Mouse (Mus musculus) embryonic fibroblast, embryonic 13.5 days (primary cell): ENCODE results near the gene Patl1. TPM values are rescaled to one million over a fixed set of nuclear protein-coding genes. Genes with fewer than 3 reads are reported as not detected.
"Not testable (repeated sequence)": the region's sequence is repeated elsewhere in the genome, so short reads cannot be mapped to it uniquely, and the experiment has no call there.

Source experiments
- H3K27ac ChIP-seq: 2 replicates; pipeline ENCODE4 v1.5.1; 2012; ENCODE audit warnings: low read length, control low read depth, inconsistent platforms; ENCODE audit not compliant: insufficient read depth
- H3K4me1 ChIP-seq: 2 replicates; pipeline ENCODE4 v1.6.1; 2011; ENCODE audit warnings: low read length; ENCODE audit not compliant: control insufficient read depth, insufficient read depth
- H3K4me3 ChIP-seq: 2 replicates; pipeline ENCODE4 v1.5.1; 2011; ENCODE audit warnings: mild to moderate bottlenecking, control low read depth, low read length; ENCODE audit not compliant: insufficient read depth
- CTCF ChIP-seq: IDR thresholded peaks from 2 replicates; pipeline ENCODE4 v1.5.1; 2011; ENCODE audit warnings: mild to moderate bottlenecking, control low read depth, low read length, moderate library complexity, borderline replicate concordance; ENCODE audit not compliant: insufficient read depth
- POLR2A ChIP-seq: IDR thresholded peaks from 2 replicates; pipeline ENCODE4 v1.6.1; 2011; ENCODE audit warnings: low read depth, mild to moderate bottlenecking, control low read depth, low read length, moderate library complexity
- polyA plus RNA-seq: library from polyadenylated mRNA; stranded (reverse); fragments of >200 nt; gene quantifications from 2 replicates; pipeline ENCODE4 v1.2.4, GENCODE M21; 2011; ENCODE audit warnings: low read depth; ENCODE audit not compliant: missing spikeins, insufficient read length

Patl1 gene
- 23.5 and 26.1 TPM in 2 replicates for polyA plus RNA-seq

DNA sequence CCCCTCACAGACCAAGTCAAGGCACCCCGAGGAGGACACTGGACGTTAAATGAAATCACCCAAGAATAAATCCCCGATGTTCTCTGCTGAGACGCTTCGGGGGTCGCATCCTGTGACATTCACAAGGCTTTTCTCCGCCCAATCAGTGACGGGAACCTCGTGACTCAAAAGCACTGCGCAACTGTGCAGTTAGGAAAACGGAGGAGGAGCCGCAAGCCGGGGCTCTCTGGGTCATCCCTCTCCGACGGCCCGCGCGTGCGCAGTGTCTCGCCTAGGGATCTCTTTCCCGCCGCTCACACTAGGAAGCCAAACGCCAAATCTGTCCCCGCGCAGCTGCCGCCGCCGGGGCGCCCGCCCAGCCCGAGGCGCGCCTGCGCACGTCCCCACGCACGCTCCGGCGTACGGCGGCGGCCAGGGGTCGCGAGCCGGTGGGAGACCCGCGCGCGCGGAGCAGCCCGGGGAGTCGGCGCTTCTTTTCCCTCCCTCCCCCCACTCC lies at the start of gene Patl1:
Gene Patl1 (plus strand): TSS at position 363 of the 496 bp plus-strand sequence.
- Histone ChIP-seq H3K4me3 (peak within 1 kb of the TSS; percentile 83), H3K27ac (peak within 1 kb of the TSS; percentile 75), H3K4me1 (no peaks in the 10 kb centered on the region)
- TF ChIP-seq POLR2A, result peak; percentile 74
- TF ChIP-seq CTCF, result no peak

GRCm38 (mm10) chr19:11867837-11868236 lies 44.4 kb upstream of the Patl1 start:
- no peak overlapping the region for H3K27ac ChIP-seq
- H3K4me3 ChIP-seq, result no peak overlapping the region
- H3K4me1 ChIP-seq, result no peaks in the 10 kb centered on the region
- TF ChIP-seq POLR2A, result no peak
- TF ChIP-seq CTCF, result no peak

GRCm38 (mm10) chr19:11875006-11875405 lies 37.2 kb upstream of the Patl1 start, which contains the start of gene Olfr1419:
Gene Olfr1419 (minus strand): TSS chr19:11875106.
- no peak within 1 kb of the TSS for H3K4me3 ChIP-seq
- TF ChIP-seq POLR2A (no peak), CTCF (no peak)
- H3K27ac ChIP-seq, result no peak within 1 kb of the TSS
- H3K4me1 ChIP-seq, result no peaks in the 10 kb centered on the region

- not testable (repeated sequence) for H3K4me1 ChIP-seq, H3K27ac ChIP-seq, H3K4me3 ChIP-seq
These were observed 33.8 kb upstream of the Patl1 start for GRCm38 (mm10) chr19:11878404-11878803.

DNA sequence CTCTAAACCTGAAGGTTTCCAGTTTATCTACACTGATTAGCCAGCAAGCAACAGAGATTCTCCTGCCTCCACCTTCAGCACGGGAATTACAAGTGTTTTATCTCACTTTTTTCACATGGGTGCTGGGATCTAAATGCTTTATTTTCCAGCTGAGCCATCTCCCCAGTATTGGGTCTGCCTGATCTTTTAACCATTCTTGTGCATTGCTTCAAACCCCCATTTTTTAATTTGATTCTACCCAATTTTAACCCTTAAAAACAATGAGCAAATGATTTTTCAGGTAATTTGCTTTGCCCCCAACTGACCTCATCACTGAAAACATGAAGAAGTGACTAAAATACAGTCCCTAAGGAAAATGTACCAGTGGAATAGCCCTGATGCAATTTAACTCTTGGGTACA lies 25.9 kb upstream of the Patl1 start, which contains the start of gene Olfr1420:
Gene Olfr1420 (plus strand): TSS at position 301 of the 400 bp plus-strand sequence.
- no peak for TF ChIP-seq CTCF
- no peak for TF ChIP-seq POLR2A
- H3K4me1 ChIP-seq, result no peaks in the 10 kb centered on the region
- no peak within 1 kb of the TSS for H3K4me3 ChIP-seq
- no peak within 1 kb of the TSS for H3K27ac ChIP-seq

- H3K4me3 ChIP-seq, result peak overlapping the region; percentile 63
- no peaks in the 10 kb centered on the region for H3K4me1 ChIP-seq
- no peak overlapping the region for H3K27ac ChIP-seq
- TF ChIP-seq POLR2A, result no peak
- no peak for TF ChIP-seq CTCF
These were observed 1.2 kb upstream of the Patl1 start for GRCm38 (mm10) chr19:11911021-11911420.

- no peaks in the 10 kb centered on the region for H3K4me1 ChIP-seq
- H3K27ac ChIP-seq, result peak overlapping the region; percentile 75
- H3K4me3 ChIP-seq, result peak overlapping the region; percentile 63
- TF ChIP-seq POLR2A (no peak; the same call in 1 of the 2 replicates), CTCF (no peak)
These were observed 596 bp upstream of the Patl1 start for GRCm38 (mm10) chr19:11911603-11912002.

- H3K27ac ChIP-seq, result peak overlapping the region; percentile 44; the same call in 1 of the 2 replicates
- H3K4me1 ChIP-seq, result no peaks in the 10 kb centered on the region
- TF ChIP-seq CTCF, result no peak
- 0 out of 2 replicates have a peak, but pooled peaks have one; percentile 19 for TF ChIP-seq POLR2A
- peak overlapping the region; percentile 83 for H3K4me3 ChIP-seq
These were observed 428 bp downstream of the Patl1 start for GRCm38 (mm10) chr19:11912533-11913121.

DNA sequence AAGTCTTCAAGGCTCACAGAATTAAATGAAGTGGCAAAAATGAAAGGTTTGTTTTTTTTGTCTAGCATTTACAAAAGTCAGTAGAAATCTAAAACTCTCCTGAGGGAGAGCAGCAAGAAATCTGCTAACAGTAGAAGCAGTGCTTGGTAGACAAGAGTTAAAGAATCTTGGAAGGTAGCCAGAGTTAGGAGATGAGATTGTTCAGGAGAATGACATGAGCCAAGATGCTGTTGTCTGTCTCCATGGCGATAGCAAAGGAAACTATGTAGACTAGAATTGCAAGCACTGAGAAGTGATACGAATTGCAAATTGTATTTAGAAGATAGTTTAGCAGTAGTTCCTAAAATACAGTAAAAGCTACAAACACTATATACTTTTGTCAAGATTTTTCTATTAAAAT lies 3.6 kb downstream of the Patl1 start:
- H3K4me3 ChIP-seq, result no peak overlapping the region
- TF ChIP-seq CTCF (no peak), POLR2A (no peak)
- no peaks in the 10 kb centered on the region for H3K4me1 ChIP-seq
- no peak overlapping the region for H3K27ac ChIP-seq

- H3K27ac ChIP-seq, result no peak overlapping the region
- TF ChIP-seq POLR2A (no peak), CTCF (no peak)
- H3K4me3 ChIP-seq, result no peak overlapping the region
- H3K4me1 ChIP-seq, result no peaks in the 10 kb centered on the region
These were observed 9.9 kb downstream of the Patl1 start for GRCm38 (mm10) chr19:11922068-11922467.

DNA sequence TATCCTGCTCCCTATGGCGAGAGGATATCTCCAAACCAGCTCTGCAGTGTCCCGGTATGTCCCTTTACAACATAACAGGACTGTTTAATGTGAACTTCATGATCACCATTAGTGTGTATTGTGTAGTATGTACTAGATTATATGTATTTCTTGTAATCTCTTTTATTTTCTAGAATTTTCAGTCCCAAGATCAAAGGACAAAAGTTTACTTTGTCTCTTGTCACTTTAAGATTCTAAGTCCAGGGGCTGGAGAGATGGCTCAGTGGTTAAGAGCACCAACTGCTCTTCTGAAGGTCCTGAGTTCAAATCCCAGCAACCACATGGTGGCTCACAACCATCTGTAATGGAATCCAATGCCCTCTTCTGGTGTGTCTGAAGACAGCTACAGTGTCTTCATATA lies 10.3 kb downstream of the Patl1 start:
- not testable (repeated sequence) for H3K4me3 ChIP-seq, H3K27ac ChIP-seq, H3K4me1 ChIP-seq

DNA sequence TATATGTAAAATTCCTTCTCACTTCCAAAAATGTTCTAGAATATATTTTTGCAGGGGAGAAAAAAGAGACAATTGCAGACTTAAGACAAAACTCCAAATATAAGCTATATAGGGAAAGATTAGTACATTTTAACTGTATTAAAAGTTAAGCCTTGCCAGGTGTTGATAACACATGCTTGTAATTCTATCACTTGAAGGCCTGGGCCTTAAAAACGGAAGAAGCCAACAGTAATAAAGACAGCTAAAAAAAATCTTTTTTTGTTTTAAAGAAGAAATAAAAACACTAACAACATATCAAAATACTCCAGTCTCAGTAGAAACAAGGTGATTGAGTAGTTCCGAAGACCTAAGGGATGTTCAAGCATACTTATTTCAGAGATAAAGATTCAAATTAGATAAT lies 14.2 kb downstream of the Patl1 start:
- Histone ChIP-seq H3K4me1 (no peaks in the 10 kb centered on the region), H3K27ac (no peak overlapping the region), H3K4me3 (no peak overlapping the region)
- TF ChIP-seq CTCF (no peak), POLR2A (no peak)
